Mouse (Mus musculus): ENCODE data around the gene Pcbd2.

Pcbd2 gene

DNA sequence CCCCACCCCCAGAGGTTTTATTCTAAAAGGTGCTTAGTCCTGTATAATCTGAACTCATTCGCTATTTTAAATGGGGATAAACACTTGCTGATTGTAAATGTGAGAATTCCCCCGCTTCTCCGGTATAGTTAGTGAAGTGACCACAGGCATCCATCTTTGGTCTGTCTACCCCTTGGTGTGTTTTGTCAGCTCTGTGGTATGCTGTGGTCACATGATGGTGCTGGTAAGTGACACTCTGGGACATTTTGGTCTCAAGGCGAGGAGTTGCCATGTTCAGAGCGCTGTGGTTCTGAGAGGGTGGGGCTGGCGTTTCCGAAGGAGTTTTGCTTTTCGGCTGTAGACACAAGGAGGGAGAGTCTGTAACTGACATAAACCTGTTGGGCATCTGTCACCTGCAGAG is 10.7 kb downstream of the Pcbd2 start:
- no peak for DNase-seq

DNA sequence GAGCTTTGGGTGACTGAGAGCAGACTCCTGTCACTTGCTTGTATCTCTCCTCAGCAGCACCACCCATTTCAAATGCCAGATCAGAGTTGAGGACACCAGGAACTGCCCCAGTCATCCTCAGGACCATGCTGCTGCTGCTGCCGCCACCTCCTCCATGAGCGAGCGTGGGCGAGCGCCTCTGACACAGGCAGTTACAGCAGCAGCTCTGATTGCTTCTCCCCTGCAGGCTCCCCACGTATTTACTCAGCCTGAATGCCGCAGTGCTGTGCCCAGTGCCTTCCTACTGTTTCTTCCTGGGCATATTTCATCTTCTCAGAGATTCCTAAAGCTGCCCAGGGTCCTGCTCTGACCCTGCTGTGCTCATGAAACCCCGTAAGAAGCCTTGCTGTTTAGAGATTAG is 15.1 kb downstream of the Pcbd2 start:
- no peak for DNase-seq

DNA sequence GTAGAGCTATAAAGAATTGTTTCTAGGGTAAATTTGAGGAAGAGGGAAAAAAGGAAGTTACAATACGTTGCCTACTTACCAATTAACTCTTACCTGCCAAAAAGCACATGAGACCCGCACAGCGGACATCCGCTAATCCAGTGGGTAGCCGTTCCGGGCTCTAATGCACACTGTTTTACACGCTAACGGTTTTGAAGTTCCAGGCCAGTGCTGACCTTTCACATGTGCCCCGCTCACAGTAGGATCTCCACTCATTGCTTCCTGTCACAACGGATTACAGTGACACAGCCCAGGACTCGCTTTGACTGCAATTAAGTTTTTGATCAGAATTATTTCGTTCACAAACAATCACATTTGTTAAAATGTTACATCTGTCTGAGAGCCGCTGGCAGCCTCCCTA is 27.2 kb downstream of the Pcbd2 start:
- no peak for DNase-seq

DNA sequence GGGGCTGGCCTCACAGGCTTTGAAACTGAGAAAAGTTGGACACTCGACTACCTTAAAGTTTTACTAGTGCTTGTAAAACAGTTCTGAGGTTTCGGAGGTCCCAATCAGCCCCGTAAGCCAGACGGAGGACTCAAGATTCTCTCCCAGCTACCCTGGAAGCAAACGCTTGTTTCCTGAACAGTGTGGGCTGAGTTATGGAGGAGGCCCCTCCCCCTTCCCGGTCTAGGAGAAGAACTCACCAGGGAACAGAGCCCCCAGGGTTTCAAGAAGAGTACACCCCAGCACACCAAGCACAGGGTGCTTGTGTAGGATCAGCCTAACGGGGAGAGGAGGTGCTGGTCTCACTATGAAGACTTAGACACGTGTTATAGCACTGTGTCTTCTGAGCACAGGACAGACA is 29.6 kb downstream of the Pcbd2 start:
- no peak for DNase-seq

DNA sequence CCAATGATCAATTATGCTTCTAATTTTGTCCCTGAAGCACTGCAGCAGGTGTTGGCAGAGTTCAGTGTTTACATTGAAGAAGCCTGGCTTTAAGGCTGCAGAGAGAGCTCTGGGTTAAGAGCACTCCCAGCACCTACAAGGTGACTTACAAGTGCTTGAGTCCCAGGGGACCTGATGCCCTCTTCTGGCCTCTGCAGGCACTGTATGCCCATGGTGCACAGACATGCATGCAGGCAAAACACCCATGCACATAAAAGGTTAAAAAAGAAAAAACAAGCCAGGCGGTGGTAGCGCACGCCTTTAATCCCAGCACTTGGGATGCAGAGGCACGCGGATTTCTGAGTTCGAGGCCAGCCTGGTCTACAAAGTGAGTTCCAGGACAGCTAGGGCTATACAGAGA is 30.5 kb downstream of the Pcbd2 start:
- no peak for DNase-seq

DNA sequence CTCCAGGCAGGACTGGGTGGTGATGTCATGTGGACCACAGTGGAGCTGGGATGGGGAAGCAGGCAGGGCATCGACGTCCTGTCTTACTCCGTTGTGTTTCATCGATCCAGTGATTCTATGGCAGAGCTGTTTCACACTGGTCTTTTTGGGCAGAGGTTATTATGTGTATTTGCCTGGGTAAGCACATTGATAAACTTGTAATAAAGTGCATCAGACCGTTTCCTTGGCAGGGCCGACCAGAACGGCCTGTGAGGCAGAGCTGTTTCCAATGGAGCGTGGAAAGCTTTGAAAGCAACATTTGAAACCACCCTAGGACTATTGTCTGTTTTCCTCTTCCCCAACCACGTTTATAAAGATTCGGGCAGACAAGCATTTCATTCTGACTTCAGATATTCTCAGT is 33.4 kb downstream of the Pcbd2 start:
- DNase-seq = no peak

DNA sequence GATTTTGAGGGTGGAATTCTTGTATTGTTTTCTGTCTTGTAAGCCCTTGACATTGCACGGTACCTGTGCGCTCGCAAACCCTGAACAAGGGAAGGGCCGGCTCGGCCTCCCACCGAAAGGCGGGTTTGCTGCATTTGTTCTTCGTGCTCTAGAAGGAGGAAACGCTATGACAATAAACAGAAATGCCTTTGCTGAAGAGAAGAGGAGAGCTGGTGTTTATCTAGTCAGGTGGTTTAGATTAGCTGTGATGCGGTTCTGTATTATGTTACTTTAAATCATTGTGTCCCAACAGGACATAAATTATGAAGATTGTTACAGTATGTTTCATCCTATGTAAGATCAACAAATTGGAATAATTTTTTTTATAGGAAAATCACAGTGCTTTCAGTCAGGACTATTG is 34.3 kb downstream of the Pcbd2 start:
- DNase-seq = no peak

DNA sequence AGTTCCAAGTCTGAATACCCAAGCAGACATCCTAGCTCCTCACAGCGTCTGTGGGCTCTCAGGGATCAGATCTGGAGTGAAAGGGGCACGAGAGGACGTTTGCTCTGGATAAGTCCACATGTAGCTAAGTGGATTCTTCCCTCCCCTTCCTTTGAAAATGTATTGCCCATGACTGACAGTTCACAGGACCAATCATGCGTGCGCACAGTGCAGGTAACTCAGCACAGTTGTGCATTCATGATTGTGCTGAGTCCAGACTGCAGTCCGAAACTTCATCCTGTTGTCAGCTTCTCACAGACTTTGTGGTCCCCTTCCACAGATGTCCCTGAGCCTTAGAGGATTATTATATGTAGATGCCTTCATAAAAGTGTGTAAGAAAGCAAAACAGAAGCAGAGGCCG is 47.2 kb downstream of the Pcbd2 start:
- no peak for DNase-seq

DNA sequence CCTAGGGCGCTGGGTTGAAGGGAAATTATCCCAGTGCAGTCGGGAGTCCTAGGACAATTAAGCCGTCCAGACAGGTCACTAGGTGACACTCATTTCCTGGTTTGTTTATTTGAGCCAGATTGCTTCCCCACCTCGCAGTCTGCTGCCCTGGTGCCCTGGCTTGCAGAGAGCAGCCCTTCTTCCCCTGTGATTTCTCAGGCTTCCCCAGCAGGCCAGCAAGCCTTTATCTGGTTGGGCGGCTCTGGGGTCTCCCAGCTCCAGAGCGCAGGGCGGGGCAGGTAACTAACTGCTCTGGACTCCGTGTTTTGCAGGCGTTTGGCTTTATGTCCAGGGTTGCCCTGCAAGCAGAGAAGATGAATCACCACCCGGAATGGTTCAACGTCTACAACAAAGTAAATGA is 47.9 kb downstream of the Pcbd2 start:
- DNase-seq = no peak

DNA sequence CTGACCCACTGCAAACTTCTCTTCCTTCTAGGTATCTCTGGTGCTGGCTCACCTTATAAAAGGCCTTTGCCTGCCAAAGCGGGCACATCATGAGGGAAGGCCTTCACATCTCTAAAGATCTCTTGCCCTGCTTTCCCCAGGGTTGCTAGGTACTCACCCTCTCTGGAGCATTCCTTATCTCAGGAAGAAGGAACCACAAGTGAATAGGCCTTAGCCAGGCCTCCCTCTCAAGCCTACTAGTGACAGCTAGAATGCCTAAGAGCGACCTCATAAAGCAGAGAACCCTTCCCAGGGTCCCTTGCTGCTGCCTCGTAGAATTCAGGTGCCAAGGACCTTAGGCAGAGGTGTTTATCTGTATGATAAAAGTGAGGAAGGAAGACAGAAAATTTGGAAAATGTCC is 57.1 kb downstream of the Pcbd2 start, which contains the start of gene Catsper3:
Gene Catsper3 (plus strand): TSS at position 301 of the 400 bp plus-strand sequence.
- DNase-seq = no peak

DNA sequence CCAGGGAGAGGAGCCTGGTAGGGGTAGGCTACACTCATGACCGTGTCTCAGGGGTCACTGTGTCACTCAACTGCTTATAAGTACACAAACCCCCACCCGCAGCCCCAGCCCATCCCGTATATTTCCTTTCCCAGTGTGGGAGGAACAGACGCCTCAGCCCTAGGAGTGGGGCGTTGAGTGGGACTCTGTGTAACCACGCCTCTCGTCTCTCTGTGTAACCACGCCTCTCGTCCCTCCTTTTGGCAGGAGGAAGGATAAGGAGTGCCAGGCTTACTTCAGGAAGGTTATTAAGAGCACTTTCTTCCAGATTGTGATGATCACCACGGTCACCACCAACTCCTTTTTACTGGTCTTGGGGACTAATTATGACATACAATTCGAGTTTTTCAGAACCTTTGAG is 59.0 kb downstream of the Pcbd2 start:
- peak; percentile 66 to 74 for DNase-seq

DNA sequence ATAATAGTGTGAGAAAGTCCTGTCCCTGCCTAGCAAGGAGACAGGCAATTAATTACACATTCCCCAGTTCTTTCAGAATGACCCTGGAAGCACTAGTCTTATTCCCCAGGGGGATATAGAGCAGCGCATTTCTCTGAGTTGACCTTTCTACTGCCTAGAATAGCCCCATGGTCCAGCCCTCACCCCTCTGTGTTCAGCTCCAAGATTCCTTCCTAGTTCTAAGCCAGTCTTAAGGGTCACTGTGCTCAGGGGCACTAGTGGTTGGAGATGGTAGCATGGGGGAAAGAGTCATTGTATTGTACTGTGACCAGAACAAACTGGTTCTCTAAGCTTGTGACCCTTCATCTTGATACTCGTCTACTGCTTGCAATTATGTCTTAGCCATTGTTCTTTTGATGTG is 74.1 kb downstream of the Pcbd2 start:
- no peak for DNase-seq

DNA sequence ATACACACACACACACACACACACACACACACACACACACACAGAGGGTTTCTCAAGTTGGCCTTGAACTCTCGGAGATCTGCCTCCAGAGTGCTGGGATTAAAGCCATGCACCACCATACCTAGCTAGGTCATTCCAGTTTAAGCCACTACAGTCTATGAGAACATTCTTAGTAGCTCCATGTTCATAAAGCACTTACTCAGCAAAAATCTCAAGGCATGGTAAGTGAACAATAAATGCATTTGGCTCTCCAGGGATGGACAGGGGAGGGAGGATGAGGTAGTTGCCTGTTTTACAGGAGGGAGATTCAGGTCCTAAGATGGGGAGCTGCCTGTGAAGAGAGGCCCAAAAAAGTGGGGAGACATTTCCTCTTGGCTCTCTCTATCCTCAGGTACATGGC is 76.8 kb downstream of the Pcbd2 start:
- DNase-seq = no peak

DNA sequence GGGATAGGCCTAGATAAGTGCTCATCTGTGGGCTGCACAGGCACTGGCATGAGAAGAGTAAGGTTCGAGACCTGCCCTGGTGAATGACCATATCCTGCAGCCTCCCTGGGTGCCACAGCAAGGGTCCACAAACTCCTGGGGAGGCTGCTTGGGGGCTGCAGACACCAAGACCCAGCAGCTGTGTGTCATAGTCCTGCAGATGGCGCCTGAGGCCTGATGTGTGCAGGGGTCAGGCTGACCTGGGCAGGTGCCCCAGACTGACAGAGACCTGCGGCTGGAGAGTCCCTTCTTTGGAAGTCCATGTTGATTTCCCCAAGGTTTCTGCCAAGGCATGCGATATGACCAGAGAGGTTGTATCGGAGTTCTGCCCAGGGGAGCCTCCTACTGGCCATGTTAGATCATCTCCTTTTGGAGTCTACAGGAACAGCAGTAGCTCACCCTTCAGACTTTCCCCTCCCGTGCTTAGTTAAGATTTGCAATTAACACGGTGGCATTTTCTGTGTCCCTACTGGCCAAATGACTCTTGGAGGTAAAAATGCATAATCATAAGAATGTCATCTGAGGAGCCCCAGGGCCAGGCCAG is 82.0 kb downstream of the Pcbd2 start:
- no peak for DNase-seq

DNA sequence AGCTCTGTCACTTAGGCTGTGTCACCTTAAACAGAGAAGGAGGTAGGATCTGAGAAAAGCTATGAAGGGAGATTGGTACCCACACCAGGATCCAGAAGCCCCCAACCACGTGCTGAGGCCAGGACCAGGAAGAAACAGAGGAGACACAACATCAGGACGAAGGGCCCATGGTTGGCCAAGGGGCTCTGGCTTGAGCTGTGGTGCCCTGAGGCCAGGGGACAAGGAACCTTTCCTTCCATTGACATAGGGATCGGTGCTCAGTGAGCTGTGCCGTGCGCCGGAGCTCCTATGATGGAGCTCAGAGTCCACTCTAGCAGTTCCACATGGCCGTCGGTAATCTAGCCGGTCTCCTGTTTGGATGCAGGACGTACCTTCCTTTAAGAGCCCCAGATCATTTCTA is 82.5 kb downstream of the Pcbd2 start:
- no peak for DNase-seq

DNA sequence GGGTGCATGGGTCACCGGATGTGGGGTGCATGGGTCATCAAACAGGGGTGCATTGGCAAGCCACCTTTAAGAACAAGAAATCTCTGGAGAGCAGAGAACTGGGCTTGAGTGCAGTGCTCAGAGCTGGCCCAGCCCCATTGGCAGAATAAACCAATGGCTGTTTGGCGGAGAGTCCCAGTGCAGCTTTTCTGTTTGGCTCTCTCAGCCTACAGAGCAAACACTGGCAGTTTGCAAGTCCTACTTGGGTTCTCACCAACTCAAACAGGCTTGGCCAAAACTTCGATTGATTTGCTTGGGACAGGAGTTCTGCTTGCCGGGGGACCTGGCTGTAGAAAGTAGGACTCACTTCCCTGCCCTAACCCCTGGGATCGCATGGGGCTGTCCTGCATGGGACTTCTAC is 83.8 kb downstream of the Pcbd2 start:
- DNase-seq = peak; percentile 49 to 63

DNA sequence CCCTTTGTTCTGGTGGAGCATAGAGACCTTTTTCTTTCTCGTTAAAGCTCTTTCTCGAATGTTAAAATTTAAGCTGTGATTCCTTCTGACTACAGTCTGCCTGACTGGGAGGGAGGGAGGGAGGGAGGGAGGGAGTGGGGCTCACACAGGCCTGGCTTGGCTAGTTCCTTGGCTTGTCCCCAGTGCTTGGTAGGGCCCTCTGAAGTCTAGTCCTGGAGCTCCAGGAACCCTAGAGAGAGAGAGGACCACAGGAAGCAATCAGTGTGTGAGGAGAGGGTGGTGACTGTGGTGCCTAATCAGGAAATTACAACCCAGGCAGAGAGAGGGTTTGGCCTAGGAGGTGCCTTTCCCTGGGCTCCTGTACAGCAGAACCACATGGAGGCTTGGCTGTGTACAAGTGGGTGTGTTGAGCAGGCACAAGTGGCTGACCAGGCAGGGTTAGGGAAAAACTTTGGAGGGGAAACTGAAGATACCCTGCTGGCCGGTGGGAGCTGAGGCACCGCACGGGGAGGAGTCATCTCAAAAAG is 86.4 kb downstream of the Pcbd2 start:
- no peak for DNase-seq

DNA sequence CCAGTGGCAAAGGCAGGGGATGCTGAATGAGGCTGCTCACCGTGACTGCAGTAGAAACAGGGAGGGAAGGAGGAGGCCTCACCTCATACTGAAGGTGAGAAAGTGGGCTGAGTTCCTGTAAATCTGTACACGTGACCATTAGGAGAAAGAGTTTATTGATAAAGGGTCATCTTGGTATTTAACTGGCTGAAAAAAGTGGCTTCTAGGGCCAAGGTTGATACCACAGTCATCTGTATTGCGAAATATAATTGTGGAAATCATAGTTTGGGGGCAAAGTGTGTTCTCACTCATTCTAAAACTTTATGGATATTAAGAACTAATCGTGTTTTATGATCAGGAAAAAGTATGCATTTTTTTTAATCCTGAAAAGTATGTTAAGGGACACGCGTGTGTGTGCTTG is 87.7 kb downstream of the Pcbd2 start:
- no peak for DNase-seq

DNA sequence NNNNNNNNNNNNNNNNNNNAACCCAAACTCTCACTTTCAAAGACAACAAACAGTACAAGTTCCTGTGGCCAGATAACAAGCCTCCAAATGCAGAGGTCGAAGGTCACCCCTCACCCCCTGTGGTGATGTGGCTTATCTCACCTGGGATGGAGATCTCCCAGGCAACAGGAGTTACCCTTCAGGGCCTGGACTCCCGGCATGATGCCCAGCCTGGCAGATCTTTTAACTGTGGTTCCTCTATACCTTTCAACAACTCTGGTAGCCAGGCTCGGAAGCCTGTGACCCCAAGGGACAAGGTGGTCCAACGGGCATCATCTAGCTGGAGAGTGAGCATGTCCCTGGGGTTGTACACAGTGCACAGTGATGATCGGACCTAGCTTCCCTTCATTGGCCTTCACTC is 95.3 kb downstream of the Pcbd2 start:
- no peak for DNase-seq

DNA sequence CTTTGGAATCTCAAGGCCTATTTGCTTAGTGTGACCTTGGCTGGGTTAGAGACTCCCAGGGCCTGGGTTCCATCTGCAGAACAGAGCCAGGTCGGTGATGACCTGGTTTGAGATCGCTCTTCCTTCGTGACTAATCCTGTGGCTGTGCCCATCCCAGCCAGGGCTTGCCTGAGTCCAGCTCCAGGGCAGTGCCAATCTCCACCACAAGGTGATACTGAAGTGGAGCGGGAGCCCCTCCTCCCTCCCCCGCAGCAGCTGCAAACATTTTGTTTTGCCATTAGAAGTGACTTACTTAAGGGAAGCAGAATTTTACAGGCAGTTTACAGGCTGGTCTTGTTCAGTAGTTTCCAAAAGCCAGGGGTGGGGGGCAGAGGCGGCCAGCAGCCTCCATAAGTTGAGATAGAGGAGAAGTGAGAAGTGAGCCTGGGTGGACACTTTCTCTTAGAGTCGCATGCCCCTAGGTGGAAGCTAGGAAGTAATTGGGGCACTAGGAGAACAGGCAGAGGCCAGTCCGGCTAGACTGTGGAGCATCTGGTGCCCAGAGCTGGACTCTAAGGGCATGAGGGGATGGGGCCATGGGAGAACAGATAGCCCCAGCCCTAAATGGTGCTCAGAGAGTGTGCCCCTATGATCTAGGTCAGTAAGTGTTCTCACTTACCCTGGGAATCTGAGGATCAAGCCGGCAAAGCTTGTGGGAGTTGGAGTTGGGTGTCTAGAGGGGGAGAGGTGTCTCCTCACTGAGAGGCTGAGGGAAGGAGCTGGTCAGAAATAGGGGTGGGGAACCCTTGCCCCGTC is 97.2 kb downstream of the Pcbd2 start:
- no peak for DNase-seq

DNA sequence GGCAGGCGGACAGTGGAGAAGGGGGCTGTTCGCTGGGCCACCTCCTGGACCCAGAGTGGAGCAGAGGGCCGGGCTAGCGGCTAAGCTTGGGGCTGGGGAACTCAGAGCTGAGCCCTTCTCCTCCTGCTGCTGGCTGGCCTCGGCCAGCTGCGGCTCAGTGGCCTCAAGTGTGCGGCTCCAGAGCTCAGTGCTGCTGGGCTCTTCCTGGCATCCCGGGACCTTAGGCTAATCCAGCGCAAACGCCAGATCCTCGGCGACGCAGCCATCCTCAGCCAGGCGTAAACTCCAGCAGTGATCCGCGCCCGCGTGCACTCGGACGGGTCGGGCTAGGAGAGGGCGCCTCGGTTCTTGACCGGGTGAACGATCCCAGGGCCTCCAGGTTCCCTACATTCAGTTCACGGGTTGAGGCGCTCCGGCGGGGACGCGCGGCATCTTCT is 98.1 kb downstream of the Pcbd2 start:
- DNase-seq = no peak

DNA sequence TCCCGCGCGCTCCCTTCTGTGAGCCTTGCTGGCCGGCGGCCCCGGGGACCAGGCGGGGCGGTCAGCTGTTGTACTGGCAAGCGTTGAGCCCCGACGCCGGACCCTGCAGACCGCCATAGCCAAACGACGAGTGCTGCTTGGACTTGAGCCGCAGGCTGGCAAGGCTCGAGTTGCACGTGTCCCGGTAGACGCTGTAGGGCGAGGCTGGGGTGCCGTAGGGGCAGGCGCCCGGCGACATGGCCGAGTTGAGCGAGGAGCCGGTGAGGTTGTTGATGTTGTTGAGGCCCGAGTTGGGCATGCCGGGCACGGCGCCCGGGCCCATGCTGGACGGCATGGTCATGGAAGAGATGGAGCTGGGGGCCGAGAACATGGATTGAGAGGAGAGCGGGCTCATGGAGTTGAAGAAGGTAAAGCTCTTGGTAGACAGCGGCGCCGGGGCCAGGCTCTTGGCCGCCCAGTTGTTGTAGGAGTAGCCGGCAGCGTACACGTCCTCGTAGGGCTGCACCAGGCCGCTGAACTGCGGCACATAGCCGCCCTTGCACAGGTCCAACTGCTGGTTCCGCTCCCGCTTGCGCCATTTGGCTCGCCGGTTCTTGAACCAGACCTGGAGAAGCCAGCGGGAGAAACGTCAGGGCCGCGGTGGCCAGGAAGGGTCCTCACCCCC is 99.0 kb downstream of the Pcbd2 start:
- no peak for DNase-seq

All from lung, adult 18-20 months (tissue).